Mouse (Mus musculus): ENCODE results near the gene Ticam1.

Gene Ticam1

DNA sequence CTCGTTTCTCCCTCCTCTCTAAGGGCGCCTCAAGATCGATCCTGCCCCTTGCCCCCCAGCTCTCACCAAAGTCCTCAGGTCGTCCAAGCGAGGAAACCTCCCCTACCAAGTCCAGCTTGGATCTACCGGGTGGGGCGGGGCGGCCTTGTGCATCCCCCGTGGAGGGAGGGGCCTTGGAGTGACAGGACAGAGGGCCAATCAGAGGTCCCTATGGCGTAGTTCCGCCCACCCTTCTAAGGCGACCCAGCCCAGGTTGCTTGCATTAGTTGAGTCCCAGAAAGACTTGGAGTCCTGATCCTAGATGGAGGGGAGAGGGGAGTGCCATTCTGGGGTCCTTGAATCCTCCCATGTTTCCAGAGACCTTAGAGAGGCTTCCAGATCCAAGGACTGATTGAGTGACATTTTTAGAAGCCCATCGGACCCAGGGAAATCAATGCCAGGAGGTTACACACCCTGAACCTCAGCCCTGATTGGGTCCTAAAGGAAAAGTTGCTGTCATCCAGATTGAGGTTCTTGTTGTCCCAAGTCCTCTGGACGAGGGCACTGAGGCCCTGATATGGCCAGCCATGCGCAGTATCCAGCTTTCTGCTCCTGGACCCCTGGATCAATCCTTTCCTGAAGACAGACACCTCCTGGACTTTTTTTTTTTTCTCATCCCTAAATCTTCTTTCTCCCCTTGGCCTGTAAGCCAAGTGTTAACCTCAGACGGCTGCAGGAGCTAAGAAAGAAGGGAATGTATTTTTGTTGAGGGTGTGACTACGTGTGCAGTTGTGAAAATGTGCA, 14.0 kb upstream of the Ticam1 start:
- DNase-seq = peak; percentile 89 to 91

DNA sequence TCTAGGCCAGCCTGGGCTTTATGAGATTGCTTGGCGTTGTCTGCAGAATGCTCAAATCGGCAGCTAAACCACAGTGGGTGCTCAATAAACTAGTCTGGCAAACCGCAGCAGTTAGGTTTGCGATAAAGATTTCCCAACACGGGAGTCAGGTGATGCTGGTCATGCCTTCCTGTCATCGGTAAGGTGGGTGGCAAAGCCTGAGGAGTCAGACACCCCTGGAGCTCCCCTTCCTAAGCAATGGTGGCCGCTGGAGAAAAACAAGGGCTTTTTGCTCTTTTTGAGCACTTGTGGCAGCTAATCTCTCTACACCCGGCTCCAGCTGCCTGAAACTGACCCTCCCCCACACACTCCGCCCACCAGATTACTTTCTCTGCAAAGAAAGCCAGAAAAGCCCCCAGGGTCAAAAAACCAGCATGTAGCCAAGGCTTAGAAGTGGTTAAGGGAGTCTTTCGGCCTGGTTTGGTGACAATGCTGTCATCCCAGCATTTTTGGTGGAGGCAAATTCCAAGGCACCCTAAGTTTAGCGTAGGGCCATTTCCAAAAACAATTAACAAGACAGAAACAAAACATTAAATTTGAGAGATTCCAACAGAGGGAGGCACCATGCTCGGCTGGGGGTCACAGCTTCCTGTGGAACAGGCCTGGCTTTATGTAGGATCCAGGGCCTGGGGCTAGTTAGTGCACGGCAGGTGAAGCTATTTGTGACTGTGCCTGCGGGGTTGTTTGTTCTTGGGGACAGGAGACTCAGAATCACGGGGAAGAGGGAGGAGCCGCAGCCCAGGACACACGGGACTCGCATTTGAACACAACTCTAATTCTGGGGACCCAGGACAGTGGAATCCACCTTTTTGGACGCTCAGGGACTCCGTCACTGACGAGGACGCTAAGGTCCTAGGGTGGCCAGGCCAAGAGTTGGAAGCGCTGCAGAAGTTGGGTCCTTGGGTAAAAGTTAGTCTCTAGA, 13.1 kb upstream of the Ticam1 start:
- DNase-seq = peak; percentile 45 to 49

DNA sequence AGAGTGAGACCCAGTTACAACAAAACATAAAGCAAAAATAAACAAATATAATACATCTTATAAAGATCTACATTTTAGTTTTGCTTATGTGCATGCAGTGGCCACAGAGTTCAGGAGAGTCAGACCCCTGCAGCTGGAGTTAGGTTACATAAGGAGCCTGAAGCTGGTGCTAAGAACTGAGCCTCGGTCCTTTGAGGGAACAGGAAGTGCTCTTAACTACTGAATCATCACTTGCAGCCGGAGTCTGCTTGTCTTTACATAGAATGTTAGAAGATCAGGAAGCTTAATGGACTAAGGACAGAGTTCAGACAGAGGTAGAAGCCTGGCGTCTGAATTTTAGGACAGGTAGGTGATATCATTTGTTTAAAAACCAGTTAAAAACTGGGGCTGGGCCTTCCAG, 12.3 kb upstream of the Ticam1 start:
- DNase-seq = no peak

DNA sequence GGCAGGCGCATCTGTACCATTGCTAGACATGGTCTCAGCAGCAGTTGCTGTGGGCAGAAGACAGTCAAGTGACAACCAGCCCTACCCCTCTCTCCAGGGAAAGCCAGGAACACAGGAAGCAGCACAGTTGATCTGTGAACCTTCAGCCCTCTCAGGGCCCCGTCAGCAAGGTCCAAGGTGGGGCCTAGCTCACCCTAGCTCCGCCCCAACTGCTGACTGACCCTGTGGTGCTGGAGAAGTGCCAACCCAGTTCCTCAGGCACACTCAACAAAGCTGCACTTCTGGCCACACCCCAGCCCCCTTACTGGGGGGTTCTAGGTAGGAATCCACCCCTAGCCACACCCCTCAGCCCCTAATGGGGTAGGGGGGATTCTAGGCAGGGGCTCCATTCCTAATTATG, 11.2 kb upstream of the Ticam1 start:
- no peak for DNase-seq

DNA sequence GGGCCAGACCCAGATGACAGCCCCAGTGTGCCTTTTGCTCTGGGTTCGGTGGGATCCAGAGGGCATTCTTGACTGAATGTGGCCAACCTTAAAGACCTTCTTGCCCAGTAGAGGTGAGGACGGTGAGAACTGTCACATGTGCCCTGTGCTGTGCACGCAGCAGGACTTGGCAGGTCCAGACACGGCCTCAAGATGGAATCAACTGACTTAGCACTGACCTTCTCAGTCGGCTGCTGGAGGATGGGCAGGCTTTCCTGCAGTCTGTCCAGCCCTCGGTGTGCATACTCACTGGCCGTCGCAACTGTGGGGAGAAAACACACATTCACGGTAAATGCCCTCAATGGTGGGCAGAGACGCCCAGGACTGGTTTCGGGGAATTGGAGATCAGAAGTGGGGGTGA, 9.4 kb upstream of the Ticam1 start:
- DNase-seq = no peak

DNA sequence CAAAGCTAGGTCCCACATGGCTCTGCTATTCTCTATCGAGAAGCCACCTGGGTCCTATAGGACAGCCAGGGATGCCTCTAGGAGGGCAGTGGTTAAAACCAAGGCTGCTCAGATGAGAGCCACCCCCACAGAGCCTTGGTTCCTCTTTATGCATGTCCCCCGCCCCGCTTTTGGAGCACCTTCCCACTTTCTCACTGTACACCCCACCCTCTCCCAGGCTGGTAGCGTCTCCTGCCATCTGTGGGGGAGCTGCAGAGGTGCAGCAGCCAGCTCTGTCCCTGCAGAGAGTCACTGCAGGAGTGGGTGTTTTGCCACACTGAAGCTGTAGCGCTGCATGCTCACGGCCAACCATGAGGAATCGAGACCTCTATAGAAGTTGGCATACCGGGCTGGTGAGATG, 6.7 kb upstream of the Ticam1 start:
- DNase-seq = no peak

DNA sequence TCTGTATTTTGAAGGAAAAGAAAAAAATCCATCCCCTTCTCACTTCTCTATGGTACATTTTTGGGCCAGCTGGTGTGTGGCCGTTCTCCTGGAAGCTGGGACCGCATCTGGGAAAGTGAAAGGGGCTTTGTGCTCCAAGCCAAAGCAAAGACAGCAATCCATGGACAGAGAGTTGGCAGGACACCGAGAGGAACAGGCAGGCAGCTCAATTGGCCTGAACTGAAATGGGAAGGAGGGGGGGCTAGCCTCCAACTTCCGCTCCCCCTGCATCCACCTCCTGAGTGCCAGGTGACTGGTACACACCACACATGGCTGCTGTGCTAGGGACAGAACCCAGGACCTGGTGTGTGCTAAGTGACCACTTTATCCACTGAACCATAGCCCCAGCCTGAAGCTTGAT, 6.2 kb upstream of the Ticam1 start:
- DNase-seq = no peak

DNA sequence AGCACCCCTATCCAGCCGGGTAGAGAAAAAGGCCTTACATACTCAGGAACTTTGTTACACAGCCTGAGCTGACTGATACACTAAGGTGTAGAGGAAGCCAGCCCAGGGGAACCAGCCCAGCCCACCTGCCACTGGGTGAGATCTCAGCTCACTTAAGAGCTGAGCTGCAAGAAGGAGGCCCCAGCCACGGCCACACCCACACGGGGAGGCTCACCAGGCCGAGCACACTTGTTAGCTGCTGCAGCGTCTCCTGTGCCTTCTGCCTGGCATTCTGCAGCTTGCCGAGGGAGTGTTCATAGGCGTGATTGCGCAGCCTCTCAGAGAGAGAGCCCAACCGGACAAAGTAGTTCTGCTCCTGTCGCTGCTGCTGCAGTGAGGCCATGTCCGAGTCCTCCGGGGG, 4.6 kb upstream of the Ticam1 start:
- no peak for DNase-seq

DNA sequence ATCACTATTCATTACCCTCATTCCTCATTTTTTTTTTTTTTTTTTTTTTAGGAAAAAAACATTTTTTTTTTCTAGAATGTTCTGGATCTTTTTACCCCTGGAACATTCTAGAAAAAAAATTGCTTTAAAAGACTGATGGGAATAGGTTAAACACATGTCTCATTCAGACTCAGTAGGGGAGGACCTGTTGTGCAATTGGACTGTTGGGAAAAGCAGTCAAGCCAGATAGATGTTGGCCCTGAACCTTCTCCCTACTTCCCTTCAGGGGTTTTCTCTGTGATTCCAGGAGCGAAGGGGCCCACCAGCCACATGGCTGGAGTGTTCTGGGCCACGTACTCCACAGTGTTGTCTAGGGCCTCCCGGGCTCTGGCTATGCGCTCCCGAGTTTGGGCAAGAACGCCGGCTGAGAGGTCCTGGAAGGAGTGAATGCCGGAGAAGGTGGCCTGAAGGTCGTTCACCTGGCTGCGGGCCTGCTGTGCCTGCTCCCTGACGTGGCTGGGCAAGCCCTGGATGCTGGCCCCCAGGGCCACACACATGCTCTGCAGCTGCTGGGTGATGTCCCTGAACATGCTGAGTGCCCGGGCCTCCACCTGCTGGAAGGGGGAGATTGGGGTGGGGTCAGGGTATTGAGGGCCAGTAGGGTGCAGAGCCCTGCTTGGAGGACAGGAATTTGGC, 3.0 kb upstream of the Ticam1 start:
- no peak for DNase-seq

DNA sequence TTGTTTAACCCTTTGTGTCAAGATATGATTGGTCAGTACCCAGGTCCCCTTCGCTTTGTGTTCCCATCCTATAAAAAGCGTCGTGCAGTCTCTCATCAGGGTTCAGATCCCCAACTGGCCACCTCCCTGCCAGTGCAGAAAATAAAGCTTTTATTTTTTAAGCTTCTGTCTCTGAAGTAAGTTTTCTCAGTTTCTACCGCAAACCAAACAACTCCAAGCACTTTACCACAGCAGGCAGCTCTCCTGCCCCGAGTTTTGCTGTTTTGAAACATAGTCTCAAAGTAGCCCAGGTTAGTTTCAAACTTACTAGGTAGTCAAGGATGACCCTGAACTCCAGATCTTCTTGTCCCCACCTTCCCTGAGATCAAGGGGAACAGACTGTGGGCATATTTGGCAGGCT, 1.8 kb upstream of the Ticam1 start:
- no peak for DNase-seq

DNA sequence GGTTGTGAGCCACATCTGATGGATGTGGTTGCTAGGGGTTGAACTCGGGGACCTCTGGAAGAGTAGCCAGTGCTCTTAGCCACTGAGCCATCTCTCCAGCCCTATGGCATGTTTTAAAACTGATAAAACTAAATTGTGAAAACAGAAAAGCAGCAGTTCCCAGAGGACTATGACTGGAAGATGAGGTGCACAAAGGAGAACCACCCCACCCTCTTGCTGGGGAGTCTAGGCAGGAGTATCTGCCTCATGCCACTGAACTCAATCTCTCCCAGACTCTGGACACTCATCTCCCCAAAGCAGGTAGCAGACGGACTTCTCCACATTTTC, 944 bp upstream of the Ticam1 start:
- DNase-seq = peak in 1 of 2 experiments; percentile 37

DNA sequence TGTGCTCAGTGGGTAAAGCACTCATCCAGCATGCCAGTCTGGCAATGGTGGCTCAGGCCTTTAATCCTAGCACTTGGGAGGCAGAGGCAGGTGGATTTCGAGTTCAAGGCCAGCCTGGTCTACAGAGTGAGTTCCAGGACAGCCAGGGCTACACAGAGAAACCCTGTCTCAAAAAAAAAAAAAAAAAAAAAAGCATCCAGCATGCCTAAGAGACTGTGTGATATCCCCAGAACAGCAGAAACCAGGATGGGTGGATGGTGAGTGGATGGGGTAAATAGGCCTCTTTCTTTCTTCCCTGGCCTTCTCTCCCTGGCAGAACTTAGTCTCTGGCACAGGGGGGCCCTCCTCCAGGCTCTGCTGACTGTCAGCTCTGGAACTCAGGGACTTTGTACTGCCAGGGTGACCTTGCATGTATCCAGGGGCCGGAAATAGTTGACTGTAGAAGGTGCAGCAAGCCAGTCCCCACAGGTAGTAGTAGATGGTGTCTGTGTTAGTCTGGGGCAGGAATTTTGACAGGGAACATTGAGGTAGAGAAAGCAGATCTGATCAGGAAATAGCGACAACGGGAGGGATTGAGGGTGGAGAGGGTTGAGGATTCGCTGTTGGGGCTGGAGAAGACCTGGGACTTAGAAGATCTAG, 625 bp downstream of the Ticam1 start:
- peak in 1 of 2 experiments; percentile 30 for DNase-seq

DNA sequence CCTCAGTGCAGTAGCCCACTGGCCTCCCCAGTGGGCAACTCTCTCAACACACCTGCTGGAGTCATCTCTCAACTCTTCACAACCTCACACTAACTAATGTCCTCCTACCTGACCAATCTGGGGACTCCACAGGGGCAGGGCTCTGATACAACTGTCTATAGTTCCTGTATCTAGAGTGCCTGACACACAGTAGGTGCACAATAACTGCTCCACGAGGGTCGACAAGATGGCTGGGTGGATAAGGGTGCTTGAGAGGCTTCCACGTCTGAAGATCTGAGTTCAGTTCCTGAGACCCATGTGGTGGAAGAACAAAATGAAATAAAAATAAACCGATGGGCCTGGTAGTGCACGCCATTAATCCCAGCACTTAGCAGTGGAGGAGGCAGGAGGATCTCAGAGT, 2.6 kb downstream of the Ticam1 start:
- DNase-seq = no peak

DNA sequence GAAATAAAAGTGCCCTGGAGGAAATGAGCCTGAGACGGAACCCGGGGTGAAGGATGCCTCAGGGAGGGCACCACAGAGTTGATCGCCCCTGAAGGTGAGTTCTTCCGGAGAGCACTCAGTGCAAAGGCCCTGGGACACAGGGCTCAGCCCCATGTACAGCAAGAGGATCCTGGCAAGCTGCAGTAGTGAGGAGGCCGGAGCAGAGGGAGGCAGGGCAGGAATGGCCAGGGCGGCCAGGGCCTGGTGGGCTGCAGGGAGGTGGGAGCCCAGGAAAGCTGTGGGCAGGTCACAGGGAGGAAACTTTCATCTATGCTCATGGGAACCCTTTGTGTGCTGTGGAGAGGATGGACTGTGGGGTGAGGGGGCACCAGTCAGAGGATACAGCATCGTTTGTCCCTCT, 3.1 kb downstream of the Ticam1 start:
- DNase-seq = no peak

DNA sequence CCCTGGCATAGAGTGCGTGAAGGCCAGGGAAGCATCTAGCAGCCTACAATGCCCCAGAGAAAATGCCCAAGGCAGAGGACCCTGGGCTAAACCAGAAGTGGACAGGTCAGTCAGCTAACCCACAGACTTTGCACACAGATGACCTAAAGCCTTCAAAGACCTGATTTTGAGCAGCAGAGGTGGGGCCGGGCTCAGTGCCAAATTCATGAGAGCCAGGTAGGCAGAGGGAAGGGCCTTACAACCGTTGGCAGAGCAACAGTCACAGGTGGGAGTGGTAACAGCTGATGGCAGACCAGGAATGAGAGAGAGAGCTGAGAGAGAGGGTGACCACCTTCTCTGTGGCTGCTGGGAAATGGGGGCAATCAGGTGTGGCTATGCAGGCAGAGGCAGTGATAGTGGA, 3.9 kb downstream of the Ticam1 start:
- no peak for DNase-seq

DNA sequence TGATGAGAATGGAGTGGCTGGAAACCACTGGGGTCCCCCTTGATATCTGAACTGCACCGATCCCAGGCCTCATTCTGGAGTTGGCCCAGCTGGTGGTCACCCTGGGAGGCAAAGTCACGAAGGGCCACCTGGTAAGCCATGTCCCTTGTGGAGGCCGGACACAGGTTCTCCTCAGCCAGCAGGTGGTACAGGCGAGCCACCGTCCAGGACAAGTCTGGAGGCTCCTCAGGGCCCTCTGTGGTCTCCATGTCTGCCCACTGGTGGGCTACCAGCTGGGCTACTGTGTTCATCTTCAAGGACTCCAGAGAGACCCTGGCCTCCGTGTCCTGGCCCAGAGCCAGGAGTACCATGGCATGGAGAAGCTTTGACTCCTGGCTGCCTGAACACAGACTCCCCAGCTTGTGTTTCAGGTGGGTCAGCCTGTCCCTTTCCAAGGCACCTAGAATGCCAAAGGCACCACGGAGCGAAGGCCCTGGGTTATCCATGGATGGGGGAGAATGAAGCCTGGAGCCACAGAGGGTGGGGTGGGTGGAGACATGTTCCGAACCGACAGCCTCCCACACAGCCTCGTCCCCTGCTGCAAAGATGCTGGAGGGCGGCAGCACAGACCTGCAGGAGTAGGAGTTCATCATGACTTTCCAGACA, 4.9 kb downstream of the Ticam1 start:
- DNase-seq = no peak

DNA sequence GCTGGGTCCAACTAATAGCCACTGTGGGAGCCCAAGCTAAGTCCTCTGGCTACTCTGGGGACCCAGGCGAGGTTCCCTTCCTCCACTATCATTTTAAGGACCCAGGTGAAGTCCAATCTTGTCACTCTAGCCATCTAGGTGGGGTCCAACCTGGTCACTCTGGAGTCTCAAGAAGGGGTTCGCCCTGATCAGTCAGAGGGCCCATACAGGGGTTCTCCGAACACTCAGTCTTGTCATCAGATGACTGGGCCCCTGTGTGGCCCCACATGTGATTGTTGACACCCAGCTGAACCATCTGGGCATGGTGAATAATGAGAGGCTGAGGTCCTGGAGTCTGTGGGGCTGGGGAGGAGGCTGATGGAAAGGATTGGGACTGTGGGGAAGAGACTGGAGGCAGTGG, 6.8 kb downstream of the Ticam1 start:
- DNase-seq = no peak

DNA sequence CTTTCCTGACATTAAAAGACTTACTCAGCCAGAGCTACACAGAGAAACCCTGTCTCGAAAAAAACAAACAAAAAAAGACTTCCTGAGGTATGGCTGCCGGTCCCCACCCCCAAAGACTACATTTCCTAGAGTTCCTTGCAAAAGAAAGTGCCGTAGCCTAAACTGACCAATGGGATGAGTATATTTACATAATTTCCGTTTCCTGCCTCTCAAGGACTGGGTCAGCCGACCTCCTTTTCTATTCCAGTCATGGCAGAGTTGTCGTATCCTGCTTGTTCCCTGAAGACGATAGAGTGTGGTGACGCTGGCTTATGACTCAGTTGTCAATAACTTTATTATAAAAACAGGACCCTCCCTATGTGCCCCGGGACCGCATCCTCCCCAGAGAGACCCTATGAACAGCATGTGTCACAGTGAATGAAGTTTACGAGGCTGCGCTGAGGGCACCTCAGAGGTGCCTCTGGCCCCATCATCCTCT, 7.4 kb downstream of the Ticam1 start:
- peak; percentile 65 to 71 for DNase-seq

DNA sequence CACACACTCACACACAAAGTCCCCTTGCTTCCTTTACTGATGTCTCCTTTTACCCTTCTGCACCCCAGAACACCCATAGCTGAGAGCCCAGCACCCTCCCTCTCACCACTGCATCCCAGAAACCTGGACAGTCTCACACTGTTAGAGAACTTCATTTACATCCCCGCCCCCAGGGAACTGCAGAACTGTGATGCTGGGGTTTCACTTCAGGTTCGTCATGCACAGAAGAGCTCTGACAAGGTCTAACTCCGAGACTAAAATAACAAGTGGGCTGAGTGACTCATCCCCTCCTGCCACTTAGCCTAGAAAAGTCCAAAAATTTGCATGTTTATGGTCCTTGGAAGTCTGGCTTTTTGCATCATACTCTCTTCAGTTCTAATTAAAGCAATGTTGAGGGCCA, 10.3 kb downstream of the Ticam1 start:
- DNase-seq = peak; percentile 88 to 92

DNA sequence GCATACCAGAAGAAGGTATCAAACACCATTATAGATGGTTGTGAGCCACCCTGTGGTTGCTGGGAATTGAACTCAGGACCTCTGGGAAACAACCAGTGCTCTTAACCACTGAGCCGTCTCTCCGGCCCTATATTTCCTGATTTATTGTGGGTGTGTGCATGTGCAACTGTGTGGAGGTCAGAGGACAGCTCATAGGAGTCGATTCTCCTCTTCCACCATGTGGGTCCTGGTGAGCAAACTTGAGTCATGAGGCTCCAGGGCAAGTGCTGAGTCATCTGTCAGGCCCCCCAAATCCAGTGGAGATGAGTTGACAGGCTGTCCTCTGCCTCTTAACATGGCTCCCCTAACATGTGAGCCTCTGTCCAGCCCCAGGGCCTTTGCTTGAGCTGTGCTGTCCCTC, 10.7 kb downstream of the Ticam1 start:
- DNase-seq = no peak

DNA sequence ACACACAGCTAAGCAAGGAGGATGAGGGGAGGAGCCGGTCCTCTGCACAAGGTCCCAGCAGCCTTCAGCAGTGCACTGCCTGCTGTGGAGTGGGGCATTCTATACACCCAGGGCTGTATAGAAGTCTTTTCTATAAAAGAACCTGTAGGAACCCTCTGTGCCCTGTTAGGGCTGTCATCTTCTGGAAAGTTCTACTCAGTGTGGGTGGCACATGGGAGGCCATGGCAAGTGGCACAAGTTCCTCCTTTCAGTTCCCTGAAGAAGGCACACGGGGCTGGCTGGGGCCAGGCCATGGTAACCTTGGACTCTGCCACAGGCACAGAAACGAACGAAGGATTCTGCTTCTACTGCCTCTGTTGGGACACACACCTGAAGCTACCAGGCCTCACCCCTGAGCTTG, 11.6 kb downstream of the Ticam1 start:
- peak; percentile 64 for DNase-seq

DNA sequence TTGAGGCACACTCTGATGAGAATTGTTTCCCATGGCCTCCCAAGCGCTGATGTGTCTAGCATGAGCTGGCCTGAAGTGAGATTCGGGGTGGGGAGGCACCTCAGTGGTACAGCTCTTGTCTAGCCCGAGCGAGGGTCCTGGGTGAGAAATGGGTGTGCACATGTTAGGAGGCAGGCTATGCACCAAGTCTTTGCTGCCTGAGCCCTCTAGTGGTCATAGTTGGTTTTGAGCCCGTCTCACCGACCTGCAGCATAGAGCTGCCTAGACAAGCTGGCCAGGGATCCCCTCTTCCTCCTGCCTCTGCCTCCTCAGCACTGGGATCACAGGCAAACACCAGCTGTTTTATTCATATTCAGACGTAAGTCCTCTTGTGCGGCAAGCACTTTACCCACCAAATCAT, 12.6 kb downstream of the Ticam1 start:
- DNase-seq = peak; percentile 82 to 84
